Mouse (Mus musculus) liver, adult 2 months (tissue): ENCODE measurements around the gene Acss2. TPM values are rescaled to one million over a fixed set of nuclear protein-coding genes. Genes with fewer than 3 reads are reported as not detected.
A peak's percentile ranks its signal among the peaks of the same experiment; 100 is the strongest.

Experiments
- DNase-seq: peaks from one replicate; pipeline ENCODE4 v3.0.0-alpha.2; 2011; ENCODE audit warnings: low read depth, low spot score; ENCODE audit errors: extremely low read depth
- H3K27ac ChIP-seq: fragments of 200-500 bp; replicated peaks from 2 replicates; pipeline ENCODE4 v1.5.1; 2012; ENCODE audit warnings: low read depth, mild to moderate bottlenecking, control low read depth, inconsistent platforms, low read length; ENCODE audit not compliant: insufficient read depth
- H3K27me3 ChIP-seq: fragments of 200-500 bp; 2 replicates; pipeline ENCODE4 v1.6.1; 2012; ENCODE audit warnings: mild to moderate bottlenecking, moderate library complexity, low read length, inconsistent platforms; ENCODE audit not compliant: control insufficient read depth, insufficient read depth
- H3K36me3 ChIP-seq: fragments of 200-500 bp; 2 replicates; pipeline ENCODE4 v1.6.1; 2012; ENCODE audit warnings: low read length, inconsistent platforms; ENCODE audit not compliant: control insufficient read depth, insufficient read depth
- H3K4me1 ChIP-seq: fragments of 200-500 bp; 2 replicates; pipeline ENCODE4 v1.6.1; 2011; ENCODE audit warnings: low read length; ENCODE audit not compliant: control insufficient read depth, insufficient read depth
- H3K4me3 ChIP-seq: fragments of 200-500 bp; 2 replicates; pipeline ENCODE4 v1.5.1; 2011; ENCODE audit warnings: low read depth, mild to moderate bottlenecking, control low read depth, low read length, moderate library complexity; ENCODE audit not compliant: insufficient read depth
- H3K79me2 ChIP-seq: fragments of 200-500 bp; 2 replicates; pipeline ENCODE4 v1.6.1; 2012; ENCODE audit warnings: inconsistent platforms, mild to moderate bottlenecking, low read length, moderate library complexity; ENCODE audit not compliant: control insufficient read depth, insufficient read depth
- H3K9ac ChIP-seq: fragments of 200-500 bp; 2 replicates; pipeline ENCODE4 v1.6.1; 2012; ENCODE audit warnings: low read depth, mild to moderate bottlenecking, control low read depth, inconsistent platforms, low read length
- CTCF ChIP-seq: fragments of 200-500 bp; IDR thresholded peaks from 2 replicates; pipeline ENCODE4 v1.5.1; 2011; ENCODE audit warnings: low read depth, low read length, control low read depth
- POLR2A ChIP-seq: fragments of 200-500 bp; IDR thresholded peaks from 2 replicates; pipeline ENCODE4 v1.6.1; 2011; ENCODE audit warnings: low read length, control low read depth; ENCODE audit not compliant: insufficient read depth; ENCODE audit errors: extremely low read depth
- WGBS: fragments of 180-500 bp; shearing (Covaris S2); methylation state at CpG from one replicate; pipeline ENCODE4 v1.1.7; 2018; 5-methylcytosine and 5-hydroxymethylcytosine counted together
- polyA plus RNA-seq: library from polyadenylated mRNA; depleted of rRNA; stranded (reverse); fragments of >200 nt; gene quantifications from 2 replicates; pipeline ENCODE4 v1.2.3, GENCODE M21; 2012
- total RNA-seq: library from RNA; depleted of rRNA; stranded (reverse); fragments of >200 nt; gene quantifications from 2 replicates; pipeline ENCODE4 v1.2.3, GENCODE M21; 2014

Acss2 gene
- total and polyA plus RNA-seq, 2 experiments: 248 to 297 TPM

- TF ChIP-seq CTCF (no peak), POLR2A (no peak)
- Histone ChIP-seq H3K4me3 (no peak overlapping the region), H3K4me1 (peaks cover 7% of the 10 kb centered on the region), H3K79me2 (no peaks in the 10 kb centered on the region), H3K9ac (no peak overlapping the region), H3K36me3 (no peaks in the 10 kb centered on the region), H3K27me3 (no peaks in the 10 kb centered on the region), H3K27ac (no peak overlapping the region)
- no peak for DNase-seq
- 38% methylated on average over 11 of the region's 11 CpGs for WGBS
These were observed 104.9 kb downstream of the Acss2 start for GRCm38 (mm10) chr2:155622606-155623005.

GRCm38 (mm10) chr2:155623996-155624395, 106.2 kb downstream of the Acss2 start:
- Histone ChIP-seq H3K4me1 (peaks cover 7% of the 10 kb centered on the region), H3K79me2 (no peaks in the 10 kb centered on the region), H3K36me3 (no peaks in the 10 kb centered on the region), H3K27ac (no peak overlapping the region), H3K27me3 (no peaks in the 10 kb centered on the region), H3K9ac (no peak overlapping the region), H3K4me3 (no peak overlapping the region)
- TF ChIP-seq POLR2A (no peak), CTCF (no peak)
- DNase-seq: no peak
- WGBS: 80% methylated on average over 6 of the region's 6 CpGs

GRCm38 (mm10) chr2:155624730-155625129, 107.0 kb downstream of the Acss2 start:
- H3K27me3 ChIP-seq: no peaks in the 10 kb centered on the region

DNA sequence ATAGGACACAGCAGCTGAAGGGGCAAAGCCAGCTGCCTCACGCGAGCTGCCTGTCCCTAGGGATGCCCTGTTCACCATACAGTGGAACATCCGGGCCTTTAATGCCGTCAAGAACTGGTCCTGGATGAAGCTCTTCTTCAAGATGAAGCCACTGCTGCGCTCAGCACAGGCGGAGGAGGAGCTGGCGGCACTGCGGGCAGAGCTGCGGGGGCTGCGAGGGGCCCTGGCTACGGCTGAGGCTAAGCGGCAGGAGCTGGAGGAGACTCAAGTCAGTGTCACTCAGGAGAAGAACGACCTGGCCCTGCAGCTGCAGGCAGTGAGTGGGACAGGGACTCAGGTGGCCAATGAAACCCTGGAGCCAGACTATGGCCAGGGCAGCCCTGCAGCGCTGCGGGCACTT, 108.5 kb downstream of the Acss2 start:
- H3K27ac ChIP-seq: no peak overlapping the region
- WGBS: 58% methylated on average over 15 of the region's 15 CpGs
- no peaks in the 10 kb centered on the region for H3K36me3 ChIP-seq
- no peaks in the 10 kb centered on the region for H3K27me3 ChIP-seq
- TF ChIP-seq CTCF (no peak), POLR2A (no peak)
- no peak for DNase-seq
- peaks cover 6% of the 10 kb centered on the region; the same call in 1 of the 2 replicates for H3K4me1 ChIP-seq
- H3K79me2 ChIP-seq: no peaks in the 10 kb centered on the region
- no peak overlapping the region for H3K4me3 ChIP-seq
- H3K9ac ChIP-seq: no peak overlapping the region

More at GRCm38 (mm10) chr2:155624730-155625129, 107.0 kb downstream of the Acss2 start:
- Histone ChIP-seq H3K4me1 (peaks cover 12% of the 10 kb centered on the region), H3K9ac (no peak overlapping the region), H3K36me3 (no peaks in the 10 kb centered on the region), H3K79me2 (no peaks in the 10 kb centered on the region), H3K4me3 (no peak overlapping the region), H3K27ac (no peak overlapping the region)
- TF ChIP-seq CTCF (peak; percentile 80), POLR2A (no peak)
- DNase-seq: peak; percentile 65
- WGBS: 48% methylated on average over 10 of the region's 10 CpGs

DNA sequence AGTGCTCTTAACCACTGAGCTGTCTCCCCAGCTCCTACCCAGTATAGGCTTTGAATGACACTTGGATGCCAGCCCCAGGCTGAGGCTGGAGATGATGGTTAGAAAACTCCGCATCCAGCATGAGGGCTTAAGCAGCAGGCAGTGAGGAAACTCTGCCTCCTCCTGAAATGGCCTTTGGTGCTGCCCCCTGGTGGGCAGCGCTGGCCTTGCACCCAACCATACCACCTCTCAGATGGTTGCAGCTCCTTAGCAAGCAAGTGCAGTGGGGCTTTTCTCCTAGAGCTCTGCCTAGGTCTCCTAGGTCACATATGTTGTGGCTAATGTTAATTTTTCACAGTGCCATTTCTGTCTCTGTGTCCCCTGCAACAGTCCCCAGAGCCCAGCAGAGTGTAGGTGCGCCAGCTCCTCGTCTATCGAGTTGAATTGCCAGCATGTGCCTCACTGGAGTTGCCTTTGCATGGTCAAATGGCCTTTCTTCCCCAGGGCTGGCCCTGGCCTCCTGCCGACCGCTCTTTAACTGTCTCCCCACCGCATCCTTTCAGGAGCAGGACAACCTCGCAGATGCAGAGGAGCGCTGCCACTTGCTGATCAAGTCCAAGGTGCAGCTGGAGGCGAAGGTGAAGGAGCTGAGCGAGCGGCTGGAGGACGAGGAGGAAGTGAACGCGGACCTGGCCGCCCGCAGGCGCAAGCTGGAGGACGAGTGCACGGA, 109.4 kb downstream of the Acss2 start:
- no peak overlapping the region for H3K9ac ChIP-seq
- no peak overlapping the region for H3K4me3 ChIP-seq
- H3K36me3 ChIP-seq: no peaks in the 10 kb centered on the region
- no peaks in the 10 kb centered on the region for H3K27me3 ChIP-seq
- no peak overlapping the region for H3K27ac ChIP-seq
- H3K79me2 ChIP-seq: no peaks in the 10 kb centered on the region
- DNase-seq: peak; percentile 40
- H3K4me1 ChIP-seq: peaks cover 6% of the 10 kb centered on the region; the same call in 1 of the 2 replicates
- no peak for TF ChIP-seq POLR2A
- peak; percentile 99 for TF ChIP-seq CTCF
- 65% methylated on average over 21 of the region's 21 CpGs for WGBS

DNA sequence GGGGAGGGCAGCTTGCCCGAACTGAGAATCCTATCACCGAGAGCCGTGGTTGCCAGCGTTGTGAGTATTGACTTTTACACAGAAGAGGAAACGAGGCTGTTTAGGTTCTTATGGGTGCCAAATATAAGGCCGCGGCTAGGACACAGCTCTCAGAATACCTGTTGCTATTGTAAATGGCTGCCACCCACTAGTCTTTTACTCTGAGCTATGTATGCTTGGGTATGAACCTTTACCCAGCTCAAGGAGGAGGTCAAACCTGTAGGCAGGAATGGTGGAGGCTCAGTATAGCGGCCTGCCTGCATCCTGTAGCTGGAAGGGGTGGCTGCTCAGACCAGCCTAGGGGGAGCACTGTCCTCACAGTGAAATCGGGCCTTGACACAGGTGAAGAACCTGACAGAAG, 110.4 kb downstream of the Acss2 start:
- TF ChIP-seq POLR2A (no peak), CTCF (no peak)
- no peak overlapping the region for H3K27ac ChIP-seq
- no peaks in the 10 kb centered on the region for H3K36me3 ChIP-seq
- no peak overlapping the region for H3K9ac ChIP-seq
- no peak overlapping the region for H3K4me3 ChIP-seq
- peaks cover 6% of the 10 kb centered on the region; the same call in 1 of the 2 replicates for H3K4me1 ChIP-seq
- WGBS: 85% methylated on average over 9 of the region's 9 CpGs
- no peaks in the 10 kb centered on the region for H3K79me2 ChIP-seq
- DNase-seq: no peak
- H3K27me3 ChIP-seq: no peaks in the 10 kb centered on the region
